Mouse (Mus musculus): Measurements from ENCODE around the gene Lrrc55.

DNA sequence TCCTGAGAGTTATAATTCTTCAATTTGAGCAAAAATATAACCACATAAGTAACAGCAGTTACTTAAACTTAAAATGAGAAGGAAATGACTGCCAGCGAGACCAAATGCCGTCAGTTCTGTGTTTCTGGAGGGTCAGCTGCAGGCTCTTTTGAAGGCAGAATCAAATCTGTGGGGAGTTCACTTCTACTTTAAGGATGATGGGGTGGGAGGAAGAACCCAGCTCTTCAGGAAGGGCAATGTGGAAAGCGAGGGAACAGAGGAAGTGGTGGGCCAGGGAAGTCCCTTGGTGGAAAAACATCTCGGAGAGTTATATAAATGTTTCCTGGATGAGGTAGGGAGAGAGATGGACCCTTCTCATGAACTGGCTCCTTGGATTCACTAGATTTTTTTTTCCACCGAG lies 40.9 kb downstream of the Lrrc55 start:
- no peak for TF ChIP-seq CTCF (IDR thresholded peaks at IDR 0.05; ENCODE audit: insufficient read depth, low read depth, low read length)
- TF ChIP-seq POLR2A (IDR thresholded peaks at IDR 0.05; ENCODE audit: insufficient read depth, low read depth, low read length), result no peak

All from olfactory bulb, adult 2 months (tissue).